ENCODE assay signal across 21 mouse cellular contexts in the genomic region with DNA sequence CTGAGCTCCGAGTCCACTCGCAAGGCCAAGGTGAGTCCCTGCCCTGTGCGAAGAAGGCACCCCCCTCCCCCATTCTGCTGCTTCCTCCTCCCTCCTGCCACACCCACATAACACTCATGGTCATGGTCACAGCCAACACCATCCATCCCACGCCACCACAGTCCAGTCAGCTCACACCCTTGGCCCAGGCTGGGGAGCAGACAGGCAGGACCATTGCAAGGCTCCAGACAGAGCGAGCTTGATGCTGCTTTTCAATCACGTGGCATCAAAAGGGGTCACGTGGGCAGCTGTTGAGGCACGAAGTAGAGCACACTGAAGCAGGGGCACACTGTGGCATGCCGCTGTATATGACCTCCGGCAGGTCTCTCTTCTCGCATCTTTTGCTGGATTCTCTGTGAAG. TPM values are rescaled to one million over a fixed set of nuclear protein-coding genes. Genes with fewer than 3 reads are reported as not detected.
DNase-seq lines count a peak whose midpoint lies in the region; ATAC-seq lines count a peak whose summit lies in the region.
"Had no signal": no experiment of that assay in that cellular context is flagged by ENCODE, and none has a peak within 500 bp of the region (broad histone marks: within the 10 kb centered on the region; RNA-seq: fewer than 3 reads in every experiment).

No protein-coding gene starts in this region.

- no peaks in the 10 kb centered on the region for H3K9me3 ChIP-seq in forebrain, embryonic 10.5 days
- no peaks in the 10 kb centered on the region for H3K9me3 ChIP-seq in forebrain, embryonic 15.5 days
- H3K9me3 ChIP-seq in kidney, embryonic 14.5 days (ENCODE audit: control insufficient read depth, low read length), result no peaks in the 10 kb centered on the region
- H3K9me3 ChIP-seq: G1E; liver, embryonic 12.5 days; lung, embryonic 15.5 days had no signal

- peaks cover 83% of the 10 kb centered on the region for H3K4me1 ChIP-seq in forebrain, embryonic 10.5 days
- peaks cover 23% of the 10 kb centered on the region for H3K4me1 ChIP-seq in forebrain, embryonic 15.5 days
- peaks cover 29% of the 10 kb centered on the region for H3K4me1 ChIP-seq in kidney, embryonic 14.5 days (ENCODE audit: control insufficient read depth, insufficient read depth, low read length)

- peak overlapping the region; percentile 83 for H3K27ac ChIP-seq in forebrain, embryonic 10.5 days
- no peak overlapping the region for H3K27ac ChIP-seq in forebrain, embryonic 15.5 days (replicated peaks)
- no peak overlapping the region; the same call in 1 of the 2 replicates for H3K27ac ChIP-seq in kidney, embryonic 14.5 days (ENCODE audit: low read depth, low read length)
- H3K27ac ChIP-seq: liver, embryonic 12.5 days; lung, embryonic 15.5 days; stomach, postnatal 0 days had no signal

- H3K36me3 ChIP-seq in forebrain, embryonic 10.5 days (replicated peaks), result peaks cover 56% of the 10 kb centered on the region
- peaks cover 15% of the 10 kb centered on the region for H3K36me3 ChIP-seq in forebrain, embryonic 15.5 days
- H3K36me3 ChIP-seq in kidney, embryonic 14.5 days (ENCODE audit: control insufficient read depth, insufficient read depth, low read length), result peaks cover 25% of the 10 kb centered on the region
- H3K36me3 ChIP-seq: G1E had no signal

- no peak overlapping the region for H3K9ac ChIP-seq in forebrain, embryonic 15.5 days (replicated peaks)
- no peak overlapping the region for H3K9ac ChIP-seq in kidney, embryonic 14.5 days (ENCODE audit: low read depth, low read length)
- H3K9ac ChIP-seq: liver, embryonic 12.5 days; lung, embryonic 15.5 days had no signal

- 84% methylated on average over 11 of the region's 11 CpGs for WGBS in forebrain, embryonic 10.5 days
- WGBS in forebrain, embryonic 15.5 days, result 81% methylated on average over 11 of the region's 11 CpGs
- WGBS in kidney, embryonic 14.5 days, result 75% methylated on average over 11 of the region's 11 CpGs

- peaks cover 41% of the 10 kb centered on the region for H3K27me3 ChIP-seq in forebrain, embryonic 10.5 days (ENCODE audit: poor library complexity, severe bottlenecking)
- H3K27me3 ChIP-seq in forebrain, embryonic 15.5 days, result no peaks in the 10 kb centered on the region
- no peaks in the 10 kb centered on the region for H3K27me3 ChIP-seq in kidney, embryonic 14.5 days (ENCODE audit: control insufficient read depth, insufficient read depth, low read length)
- H3K27me3 ChIP-seq: lung, embryonic 15.5 days had no signal

- H3K4me2 ChIP-seq in forebrain, embryonic 15.5 days (replicated peaks), result no peak overlapping the region
- H3K4me2 ChIP-seq in kidney, embryonic 14.5 days (replicated peaks; ENCODE audit: low read depth, low read length), result no peak overlapping the region
- H3K4me2 ChIP-seq: liver, embryonic 12.5 days had no signal

- DNase-seq in forebrain, embryonic 10.5 days (ENCODE audit: extremely low spot score, low spot score), result no peak
- DNase-seq in kidney, postnatal 10 days, result peak; percentile 13
- DNase-seq in thymus, postnatal 4 days, result peak; percentile 61
- DNase-seq in thymus, postnatal 36 days, result no peak
- DNase-seq in urinary bladder, postnatal 25 days (ENCODE audit: low spot score), result no peak
- DNase-seq in testis, postnatal 10 days (ENCODE audit: low spot score), result no peak
- DNase-seq: adrenal gland, postnatal 10 days; B cell, adult 2 months; heart, adult 18-20 months; kidney, postnatal 25 days had no signal

- H3K4me3 ChIP-seq in forebrain, embryonic 10.5 days, result no peak overlapping the region
- no peak overlapping the region for H3K4me3 ChIP-seq in forebrain, embryonic 15.5 days
- no peak overlapping the region for H3K4me3 ChIP-seq in kidney, embryonic 14.5 days (ENCODE audit: low read length)
- H3K4me3 ChIP-seq: lung, embryonic 15.5 days had no signal

- no peak for ATAC-seq in forebrain, embryonic 15.5 days (replicated peaks)
- ATAC-seq in kidney, embryonic 14.5 days (ENCODE audit: low FRiP score, low TSS enrichment), result no peak
- ATAC-seq: liver, embryonic 12.5 days had no signal

RNA-seq across cellular contexts. Expression of a gene that starts 7.3 kb away (rescaled TPM):
- 56.8 and 57.1 TPM in 2 replicates for polyA plus RNA-seq in forebrain, embryonic 10.5 days (2016; fragmentation: Nextera tagmentation; extraction: Ambion mirVana)
- 123 and 132 TPM in 2 replicates for polyA plus RNA-seq in forebrain, embryonic 15.5 days (2015; fragmentation: Nextera tagmentation; extraction: Ambion mirVana)
- polyA plus RNA-seq in kidney, embryonic 14.5 days (2014; fragmentation: Nextera tagmentation; extraction: Ambion mirVana), result 36.3 and 48.8 TPM in 2 replicates

RNA-seq across cellular contexts. Expression of a gene that starts 29.5 kb away (rescaled TPM):
- polyA plus RNA-seq in forebrain, embryonic 10.5 days (2016; fragmentation: Nextera tagmentation; extraction: Ambion mirVana), result 0.90 and 2.0 TPM in 2 replicates
- 4.1 and 5.3 TPM in 2 replicates for polyA plus RNA-seq in forebrain, embryonic 15.5 days (2015; fragmentation: Nextera tagmentation; extraction: Ambion mirVana)
- 4.3 and 5.3 TPM in 2 replicates for polyA plus RNA-seq in kidney, embryonic 14.5 days (2014; fragmentation: Nextera tagmentation; extraction: Ambion mirVana)

RNA-seq across cellular contexts. Expression of a gene that starts 30.0 kb away (rescaled TPM):
- polyA plus RNA-seq in forebrain, embryonic 10.5 days (2016; fragmentation: Nextera tagmentation; extraction: Ambion mirVana), result 11.8 and 11.9 TPM in 2 replicates
- polyA plus RNA-seq in forebrain, embryonic 15.5 days (2015; fragmentation: Nextera tagmentation; extraction: Ambion mirVana), result 23.7 and 24.6 TPM in 2 replicates
- 32.4 and 32.8 TPM in 2 replicates for polyA plus RNA-seq in kidney, embryonic 14.5 days (2014; fragmentation: Nextera tagmentation; extraction: Ambion mirVana)

RNA-seq across cellular contexts. Expression of a gene that starts 32.8 kb away (rescaled TPM):
- 0.30 and 0.39 TPM in 2 replicates for polyA plus RNA-seq in forebrain, embryonic 10.5 days (2016; fragmentation: Nextera tagmentation; extraction: Ambion mirVana)
- polyA plus RNA-seq in forebrain, embryonic 15.5 days (2015; fragmentation: Nextera tagmentation; extraction: Ambion mirVana), result 0.11 and 0.34 TPM in 2 replicates
- 0.34 and 0.49 TPM in 2 replicates for polyA plus RNA-seq in kidney, embryonic 14.5 days (2014; fragmentation: Nextera tagmentation; extraction: Ambion mirVana)
- polyA plus RNA-seq: G1E had no signal

RNA-seq across cellular contexts. Expression of a gene that starts 40.0 kb away (rescaled TPM):
- polyA plus RNA-seq in forebrain, embryonic 10.5 days (2016; fragmentation: Nextera tagmentation; extraction: Ambion mirVana), result not detected in 2 replicates
- not detected in 2 replicates for polyA plus RNA-seq in forebrain, embryonic 15.5 days (2015; fragmentation: Nextera tagmentation; extraction: Ambion mirVana)
- not detected in 2 replicates for polyA plus RNA-seq in kidney, embryonic 14.5 days (2014; fragmentation: Nextera tagmentation; extraction: Ambion mirVana)
- polyA plus RNA-seq: embryonic facial prominence, embryonic 14.5 days; forebrain, embryonic 11.5 days; G1E; intestine, embryonic 16.5 days; liver, embryonic 12.5 days; lung, embryonic 15.5 days; neural tube, embryonic 14.5 days; stomach, postnatal 0 days; urinary bladder, adult 2 months had no signal

Comparison
In these comparisons a context has a peak if more than half of its experiments do, and no peak if none do; other contexts are left out.
1. DNase-seq: peak in kidney, postnatal 10 days (single experiment) and thymus, postnatal 4 days (single experiment); none in forebrain, embryonic 10.5 days (single experiment), thymus, postnatal 36 days (0 of 2), urinary bladder, postnatal 25 days (single experiment) and testis, postnatal 10 days (single experiment).